Mouse (Mus musculus): Measurements from ENCODE around the gene Tecpr2. TPM values are rescaled to one million over a fixed set of nuclear protein-coding genes. Genes with fewer than 3 reads are reported as not detected.

Tecpr2 gene
- polyA plus RNA-seq, 1 experiment = 3.1 TPM

DNA sequence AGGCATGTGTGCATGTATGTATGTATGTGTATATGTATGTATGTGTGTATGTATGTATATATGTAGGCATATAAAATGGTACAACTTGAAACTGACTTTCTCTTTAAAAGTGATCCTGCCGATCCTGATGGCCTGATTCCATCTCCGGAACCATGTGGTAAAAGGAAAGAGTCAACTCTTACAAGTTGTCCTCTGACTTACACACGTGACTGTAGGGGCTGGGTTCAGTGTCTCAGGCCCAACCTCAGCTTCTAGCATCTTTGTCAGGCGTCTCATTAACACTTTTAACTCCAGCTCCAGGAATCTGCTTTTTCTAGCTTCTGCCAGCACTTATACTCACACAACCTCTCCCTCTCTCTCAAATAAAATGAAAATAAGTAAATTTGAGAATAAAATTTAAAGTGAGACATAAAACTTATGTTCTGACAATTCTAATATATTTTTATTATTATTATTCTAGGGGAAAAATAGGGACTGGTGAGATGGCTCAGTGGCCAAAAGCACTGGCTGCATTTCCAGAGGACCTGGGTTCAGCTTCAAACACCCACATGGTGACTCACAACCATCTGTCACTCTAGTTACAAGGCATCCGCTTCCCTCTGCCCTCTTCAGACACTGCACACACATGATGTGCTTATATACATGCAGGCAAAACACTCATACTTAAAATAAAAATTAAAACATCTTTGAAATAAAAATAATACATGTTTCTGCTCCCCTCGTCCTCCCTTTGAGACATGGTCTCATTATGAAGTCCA, 63.7 kb downstream of the Tecpr2 start:
- no peak for TF ChIP-seq GATA1 (IDR thresholded peaks at IDR 0.05; ENCODE audit: low read length)

DNA sequence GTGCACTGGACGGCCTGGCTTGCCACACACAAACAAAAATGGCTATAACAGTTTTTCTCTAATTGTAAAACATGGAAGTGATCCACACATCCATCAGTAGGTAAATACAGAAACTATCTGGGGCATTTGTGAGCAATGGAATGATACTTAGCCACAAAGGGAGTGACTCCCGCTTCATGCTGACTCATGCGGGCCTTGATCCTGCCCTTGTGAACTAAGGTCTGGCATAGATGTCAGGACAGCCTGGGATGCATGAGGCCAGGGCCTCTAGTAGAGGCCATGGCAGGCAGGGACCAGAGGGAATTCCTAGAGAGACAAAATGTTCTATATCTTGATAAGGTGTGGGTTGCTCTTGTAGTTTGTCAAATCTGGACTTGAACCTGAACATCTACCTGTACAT, 64.4 kb downstream of the Tecpr2 start:
- no peak for TF ChIP-seq GATA1 (IDR thresholded peaks at IDR 0.05; ENCODE audit: low read length)

DNA sequence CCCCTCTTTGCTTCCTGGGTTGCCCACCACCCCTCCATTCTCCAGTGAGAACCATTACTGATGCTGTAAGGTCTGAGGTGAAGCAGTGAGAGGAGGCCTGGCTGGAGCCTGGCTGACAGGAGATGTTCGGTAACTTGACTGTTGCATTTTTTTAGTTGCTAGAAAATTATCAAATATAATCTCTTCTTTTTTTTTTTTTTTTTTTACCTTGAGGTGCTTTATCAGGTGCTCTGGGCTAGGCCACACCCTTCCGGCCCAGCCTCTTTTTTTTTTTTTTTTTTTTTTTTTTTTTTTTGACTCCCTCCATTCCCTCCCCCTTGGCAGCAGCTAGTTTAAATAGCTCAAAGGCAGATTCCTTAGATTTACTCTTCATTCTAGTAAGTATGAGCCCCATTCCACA, 64.8 kb downstream of the Tecpr2 start:
- TF ChIP-seq GATA1 (IDR thresholded peaks at IDR 0.05; ENCODE audit: low read length) = no peak

DNA sequence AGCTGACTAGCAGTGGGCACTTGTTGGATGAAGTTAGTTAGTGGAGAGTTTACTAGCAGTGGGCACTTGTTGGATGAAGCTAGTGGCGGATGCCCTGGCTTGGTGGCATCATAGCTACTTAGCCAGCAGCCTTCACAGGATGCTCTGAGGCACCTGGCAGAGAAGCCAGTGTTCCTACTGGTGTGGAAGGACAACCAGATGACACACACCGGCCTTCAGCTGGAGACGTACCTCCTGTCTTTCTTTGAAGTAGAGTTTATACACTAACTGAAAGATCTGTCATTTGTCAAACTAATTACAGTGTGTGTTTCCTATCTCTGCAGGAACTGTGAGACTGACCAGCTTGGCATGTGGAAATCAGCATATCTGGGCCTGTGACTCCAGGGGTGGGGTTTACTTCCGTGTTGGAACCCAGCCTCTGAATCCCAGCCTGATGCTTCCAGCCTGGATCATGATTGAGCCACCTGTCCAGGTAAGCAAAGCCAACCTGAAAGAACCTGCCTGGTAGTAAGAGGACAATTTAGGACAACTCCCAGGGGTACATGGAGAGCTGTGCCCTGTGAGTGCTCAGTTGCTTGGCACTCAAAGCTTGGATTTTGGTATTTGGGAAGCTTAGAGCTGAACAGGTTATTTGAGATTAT, 65.4 kb downstream of the Tecpr2 start:
- no peak for TF ChIP-seq GATA1 (IDR thresholded peaks at IDR 0.05; ENCODE audit: low read length)

GRCm38 (mm10) chr12:110961973-110962372, 72.9 kb downstream of the Tecpr2 start:
- no peak for TF ChIP-seq GATA1 (IDR thresholded peaks at IDR 0.05; ENCODE audit: low read length)

GRCm38 (mm10) chr12:110965500-110965899, 76.4 kb downstream of the Tecpr2 start:
- TF ChIP-seq GATA1 (IDR thresholded peaks at IDR 0.05; ENCODE audit: low read length) = no peak

DNA sequence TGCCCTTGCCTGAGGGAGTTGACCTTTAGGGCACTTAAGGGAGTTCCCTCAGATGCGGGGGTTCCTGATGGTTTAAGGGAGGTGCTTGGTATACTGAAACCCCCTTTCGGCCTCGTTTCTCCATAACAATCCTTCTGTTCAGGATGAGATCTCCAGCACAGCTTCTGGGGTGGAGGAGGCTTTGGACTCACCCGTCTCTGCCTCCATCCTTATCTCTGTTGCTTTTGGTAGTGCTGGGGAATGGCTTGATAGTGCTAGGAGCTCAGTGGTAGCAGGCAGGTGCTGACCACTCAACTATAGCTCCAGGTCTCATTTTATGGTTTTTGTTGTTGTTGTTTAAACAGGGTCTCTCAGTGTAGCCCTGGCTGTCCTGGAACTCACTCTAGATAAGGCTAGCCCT, 77.0 kb downstream of the Tecpr2 start:
- no peak for TF ChIP-seq GATA1 (IDR thresholded peaks at IDR 0.05; ENCODE audit: low read length)

DNA sequence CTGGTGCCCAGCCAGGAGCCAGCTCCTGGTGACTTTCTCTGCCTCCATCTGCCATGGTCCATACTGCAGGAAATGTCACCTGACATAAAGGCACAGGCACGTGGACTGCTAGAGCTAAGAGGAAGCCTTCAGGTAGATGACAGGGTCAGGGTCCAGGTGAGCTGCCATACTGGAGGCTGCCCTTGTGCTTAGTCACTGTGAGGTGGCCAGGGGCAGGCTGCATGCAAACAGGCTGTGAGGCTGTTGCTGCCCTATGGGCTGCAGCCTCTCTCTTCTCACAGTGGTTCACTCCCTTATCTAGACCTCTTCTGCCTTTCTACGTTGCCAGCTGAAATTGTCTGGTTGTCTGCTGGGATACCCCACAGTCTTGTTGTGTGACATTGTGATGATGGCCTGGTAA, 78.1 kb downstream of the Tecpr2 start:
- TF ChIP-seq GATA1 (IDR thresholded peaks at IDR 0.05; ENCODE audit: low read length) = no peak

GRCm38 (mm10) chr12:110970408-110970807, 81.3 kb downstream of the Tecpr2 start:
- TF ChIP-seq GATA1 (IDR thresholded peaks at IDR 0.05; ENCODE audit: low read length) = no peak

DNA sequence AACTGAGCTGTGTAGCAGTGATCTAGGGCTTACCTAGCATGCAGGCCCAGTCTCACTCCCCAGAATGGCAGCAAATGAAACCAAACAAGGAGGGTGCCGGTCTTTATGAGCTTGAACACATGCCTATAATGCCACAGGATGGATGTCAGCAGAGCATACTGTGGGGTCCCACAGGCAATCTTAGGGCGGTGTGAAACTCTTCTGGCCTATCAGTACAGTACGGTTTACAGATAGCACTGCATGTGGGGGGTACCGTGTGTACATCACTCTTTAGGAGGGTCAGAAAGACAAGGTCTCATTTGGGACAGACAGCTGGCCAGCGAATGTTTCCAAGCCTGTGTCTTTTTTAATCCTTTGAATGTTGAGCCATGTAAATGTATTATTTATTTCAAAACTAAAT, 82.9 kb downstream of the Tecpr2 start:
- TF ChIP-seq GATA1 (IDR thresholded peaks at IDR 0.05; ENCODE audit: low read length) = no peak

GRCm38 (mm10) chr12:110973829-110974228, 84.8 kb downstream of the Tecpr2 start:
- no peak for TF ChIP-seq GATA1 (IDR thresholded peaks at IDR 0.05; ENCODE audit: low read length)

DNA sequence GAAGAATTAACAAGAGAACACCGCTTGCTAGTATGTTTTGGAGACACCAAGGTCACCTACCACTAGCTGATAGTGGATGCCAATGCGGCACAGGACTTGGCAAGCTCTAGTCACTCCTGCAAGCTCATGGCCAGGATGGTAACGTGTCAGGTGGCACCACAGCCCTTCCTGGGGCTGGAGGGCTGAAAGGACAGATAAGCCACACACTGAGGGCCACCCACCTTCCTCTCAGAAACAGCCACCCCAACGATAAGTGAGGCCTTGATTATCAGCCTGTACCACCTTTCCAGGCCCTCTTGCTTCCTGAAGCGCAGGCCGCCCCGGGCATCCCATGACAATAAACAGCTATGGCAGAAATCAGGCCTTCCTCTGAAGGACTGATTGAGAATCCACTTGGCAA, 85.2 kb downstream of the Tecpr2 start:
- TF ChIP-seq GATA1 (IDR thresholded peaks at IDR 0.05; ENCODE audit: low read length) = peak; percentile 93

- TF ChIP-seq GATA1 (IDR thresholded peaks at IDR 0.05; ENCODE audit: low read length) = no peak
Measured at GRCm38 (mm10) chr12:110974726-110975125, 85.7 kb downstream of the Tecpr2 start.

DNA sequence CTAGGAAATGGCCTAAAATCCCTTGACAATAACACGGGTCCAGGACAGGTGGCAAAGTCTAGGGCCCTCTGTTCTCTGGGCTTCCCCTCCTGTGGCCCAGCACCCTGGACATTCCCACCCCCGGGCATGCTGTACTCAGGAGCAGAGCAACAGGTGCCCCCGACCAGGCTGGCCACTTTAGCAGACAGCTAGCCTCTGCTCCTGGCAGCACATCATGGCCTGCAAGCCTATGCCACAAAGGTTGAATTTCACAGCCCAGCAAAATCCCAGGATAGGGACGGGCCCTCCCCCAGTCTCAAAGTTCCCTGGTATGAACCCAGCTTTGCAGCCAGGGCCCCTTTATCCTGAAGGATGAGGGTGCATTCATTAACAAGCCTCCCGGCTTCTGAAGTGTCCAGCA, 86.3 kb downstream of the Tecpr2 start:
- TF ChIP-seq GATA1 (IDR thresholded peaks at IDR 0.05; ENCODE audit: low read length) = no peak

DNA sequence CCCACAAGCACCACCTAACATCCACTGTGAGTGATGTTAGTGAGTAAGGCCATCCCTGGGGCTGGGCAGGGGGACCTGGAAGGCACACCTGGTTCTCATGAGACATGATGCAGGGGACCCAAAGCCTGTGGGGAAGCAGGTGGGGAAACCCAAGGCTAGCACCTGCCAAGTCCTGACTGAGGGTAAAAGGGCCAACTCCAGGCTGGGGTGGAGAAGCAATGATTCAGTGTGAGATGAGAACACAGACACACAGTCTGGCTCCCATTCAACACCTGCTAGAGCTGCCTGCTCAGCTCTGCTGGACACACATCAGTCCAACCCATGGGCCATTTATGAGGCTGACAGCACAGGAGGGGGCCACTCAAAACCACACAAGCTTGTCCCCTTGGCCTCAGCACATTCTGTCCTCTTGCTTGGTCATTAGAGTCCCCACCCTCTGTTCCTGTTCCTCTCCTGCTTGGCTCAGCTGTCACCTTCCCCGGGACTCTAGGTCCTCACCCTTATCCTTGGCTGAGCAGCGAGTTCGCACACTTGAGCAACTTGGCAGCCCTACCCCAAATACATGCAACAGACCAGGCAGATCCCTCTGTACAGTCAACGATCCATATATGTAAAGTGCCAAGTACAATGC, 86.9 kb downstream of the Tecpr2 start:
- no peak for TF ChIP-seq GATA1 (IDR thresholded peaks at IDR 0.05; ENCODE audit: low read length)

GRCm38 (mm10) chr12:110976589-110977344, 87.7 kb downstream of the Tecpr2 start:
- no peak for TF ChIP-seq GATA1 (IDR thresholded peaks at IDR 0.05; ENCODE audit: low read length)

Data from G1E-ER4 (cell line).